Mouse (Mus musculus) adrenal gland (tissue): ENCODE data around the gene Mgst2.

Experiments
- intact Hi-C: fragments of 180-260 bp; cut with DNase I; formaldehyde crosslinking; loops from one replicate; pipeline ENCODE4 v1.15.1; 2025

Gene Mgst2

GRCm38 (mm10) chr3:51700731-51701280 lies 40.6 kb downstream of the Mgst2 start:
- intact Hi-C loops = loop anchor here (5.0 to 10.0 kb wide), 5 partner anchors 194 to 541 kb away; partner anchors contain the start of gene Maml3

GRCm38 (mm10) chr3:51701281-51701751 lies 41.2 kb downstream of the Mgst2 start:
- intact Hi-C loops = loop anchor here (5.0 to 10.0 kb wide), 5 partner anchors 193 to 541 kb away; partner anchors contain the start of gene Maml3

- intact Hi-C loops = loop anchor here (5.0 to 10.0 kb wide), 5 partner anchors 193 to 540 kb away; partner anchors contain the start of gene Maml3
Measured at GRCm38 (mm10) chr3:51701950-51702349, 41.8 kb downstream of the Mgst2 start.

- intact Hi-C loops = loop anchor here (5.0 to 10.0 kb wide), 5 partner anchors 192 to 540 kb away; partner anchors contain the start of gene Maml3
Measured at GRCm38 (mm10) chr3:51702701-51703286, 42.6 kb downstream of the Mgst2 start.

- intact Hi-C loops = loop anchor here (5.0 to 10.0 kb wide), 5 partner anchors 191 to 539 kb away; partner anchors contain the start of gene Maml3
Measured at GRCm38 (mm10) chr3:51703478-51703877, 43.3 kb downstream of the Mgst2 start.

- intact Hi-C loops = loop anchor here (10.0 kb wide), 3 partner anchors 190 to 400 kb away; partner anchors contain the start of gene Maml3
Measured at GRCm38 (mm10) chr3:51705220-51705619, 45.1 kb downstream of the Mgst2 start.

- intact Hi-C loops = loop anchor here (10.0 kb wide), 3 partner anchors 186 to 396 kb away; partner anchors contain the start of gene Maml3
Measured at GRCm38 (mm10) chr3:51708375-51708745, 48.2 kb downstream of the Mgst2 start.

- intact Hi-C loops = loop anchor here (10.0 kb wide), 3 partner anchors 186 to 396 kb away; partner anchors contain the start of gene Maml3
Measured at GRCm38 (mm10) chr3:51708746-51709411, 48.7 kb downstream of the Mgst2 start.

- intact Hi-C loops = no loop called here
Measured at GRCm38 (mm10) chr3:51712382-51712781, 52.2 kb downstream of the Mgst2 start.

GRCm38 (mm10) chr3:51713233-51713632 lies 53.1 kb downstream of the Mgst2 start:
- intact Hi-C loops = no loop called here

GRCm38 (mm10) chr3:51714469-51714868 lies 54.3 kb downstream of the Mgst2 start:
- intact Hi-C loops = no loop called here

GRCm38 (mm10) chr3:51717455-51717854 lies 57.3 kb downstream of the Mgst2 start:
- intact Hi-C loops = no loop called here

GRCm38 (mm10) chr3:51717909-51718308 lies 57.7 kb downstream of the Mgst2 start:
- intact Hi-C loops = no loop called here

- intact Hi-C loops = no loop called here
Measured at GRCm38 (mm10) chr3:51719373-51719772, 59.2 kb downstream of the Mgst2 start.

GRCm38 (mm10) chr3:51719982-51720381 lies 59.8 kb downstream of the Mgst2 start:
- intact Hi-C loops = no loop called here

- intact Hi-C loops = no loop called here
Measured at GRCm38 (mm10) chr3:51726257-51726656, 66.1 kb downstream of the Mgst2 start.

- intact Hi-C loops = no loop called here
Measured at GRCm38 (mm10) chr3:51727487-51727886, 67.3 kb downstream of the Mgst2 start.

- intact Hi-C loops = no loop called here
Measured at GRCm38 (mm10) chr3:51727968-51728367, 67.8 kb downstream of the Mgst2 start.

GRCm38 (mm10) chr3:51728456-51728855 lies 68.3 kb downstream of the Mgst2 start:
- intact Hi-C loops = no loop called here

- intact Hi-C loops = no loop called here
Measured at GRCm38 (mm10) chr3:51729109-51729918, 69.2 kb downstream of the Mgst2 start.

GRCm38 (mm10) chr3:51730662-51731061 lies 70.5 kb downstream of the Mgst2 start:
- intact Hi-C loops = no loop called here
